Mouse (Mus musculus) gastrocnemius, postnatal 4 days (tissue): Measurements from ENCODE around the gene Wnk2. TPM values are rescaled to one million over a fixed set of nuclear protein-coding genes. Genes with fewer than 3 reads are reported as not detected.

Experiments
- DNase-seq, 2 experiments: peaks; one replicate each; pipeline ENCODE4 v3.0.0; 2021 to 2022; ENCODE audit warnings: low spot score in 2 of 2, mixed read lengths in 2 of 2
- long read RNA-seq, 2 experiments: library from polyadenylated mRNA; stranded (forward); transcript quantifications; one replicate each; pipeline ENCODE4 v2.0.0; 2021
- total RNA-seq, 2 experiments: library from RNA; stranded (reverse); gene quantifications; 2 replicates each; pipeline ENCODE4 v1.2.3; 2021

Wnk2 gene
- total RNA-seq = 10 to 100 TPM; 53.8 to 57.2 TPM
- long read RNA-seq, experiment 1, full-length matches to known transcripts = 4 of 32 reads
- long read RNA-seq, experiment 1, partial matches to known transcripts = 17 of 32 reads
- long read RNA-seq, experiment 1, other reads (novel, unspliced or antisense) = 11 of 32 reads
- long read RNA-seq, experiment 2, full-length matches to known transcripts = 5 of 50 reads
- long read RNA-seq, experiment 2, partial matches to known transcripts = 31 of 50 reads
- long read RNA-seq, experiment 2, other reads (novel, unspliced or antisense) = 14 of 50 reads

DNA sequence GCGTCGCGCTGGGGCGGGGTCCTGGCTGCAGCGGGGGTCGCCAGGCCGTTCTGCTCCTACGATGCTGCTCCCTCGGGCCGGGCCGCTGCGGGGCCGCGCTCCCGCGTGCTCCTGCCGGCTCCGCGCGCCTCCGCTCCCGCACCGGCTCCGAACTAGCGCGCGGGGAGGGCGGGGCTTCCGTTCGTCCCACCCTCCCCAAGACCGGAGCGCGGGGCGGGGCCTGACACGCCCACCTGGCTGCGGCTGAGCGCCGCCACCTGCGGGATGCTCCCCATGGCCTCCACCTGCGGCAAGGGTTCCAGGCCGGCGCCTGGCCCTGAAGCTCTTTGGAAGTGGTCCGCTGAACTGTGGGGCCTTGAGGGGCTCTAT lies at the start of gene Wnk2:
Wnk2 (minus strand) TSS at position 157 of the 369 bp plus-strand sequence.
- peak in 1 of 2 experiments; percentile 46 for DNase-seq

DNA sequence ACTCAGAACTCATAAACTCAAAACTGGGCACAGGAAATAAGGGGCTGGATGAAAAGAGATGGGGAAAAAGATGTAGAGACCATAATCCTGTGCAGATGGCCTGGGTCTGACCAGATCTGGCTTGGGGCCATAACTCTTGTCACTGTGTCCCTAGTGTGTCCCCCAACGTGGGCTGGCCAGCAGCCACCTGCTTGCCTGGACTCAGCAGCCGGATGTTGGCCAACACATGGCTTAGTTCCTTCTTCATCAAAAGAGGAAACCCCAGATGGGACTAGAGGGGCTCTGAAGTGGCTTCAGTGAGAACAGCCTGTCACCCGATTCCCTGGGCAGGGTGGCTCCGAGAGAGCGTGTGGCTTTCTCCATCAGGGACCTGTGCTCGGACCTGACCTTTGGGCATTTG lies 49.0 kb upstream of the Wnk2 start:
- DNase-seq = no peak

DNA sequence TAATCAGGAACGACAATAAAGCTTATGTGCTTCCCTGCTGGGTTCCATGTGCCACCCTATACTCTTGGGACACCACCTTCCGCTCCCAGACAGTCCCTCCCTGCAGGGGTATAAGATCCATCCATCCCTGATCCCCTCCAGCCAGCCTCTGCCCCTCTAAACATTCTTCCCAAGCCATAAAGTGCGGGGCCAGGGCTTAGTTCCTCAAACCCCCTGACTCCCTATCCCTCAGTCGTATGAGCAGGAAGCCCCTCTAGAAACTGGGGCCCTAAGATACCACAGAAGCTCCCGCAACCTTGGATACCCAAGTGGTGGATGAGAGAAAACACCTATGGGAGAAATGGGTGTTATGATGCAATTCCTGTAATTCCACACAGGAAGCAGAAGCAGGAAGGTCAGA lies 48.4 kb upstream of the Wnk2 start:
- no peak for DNase-seq

DNA sequence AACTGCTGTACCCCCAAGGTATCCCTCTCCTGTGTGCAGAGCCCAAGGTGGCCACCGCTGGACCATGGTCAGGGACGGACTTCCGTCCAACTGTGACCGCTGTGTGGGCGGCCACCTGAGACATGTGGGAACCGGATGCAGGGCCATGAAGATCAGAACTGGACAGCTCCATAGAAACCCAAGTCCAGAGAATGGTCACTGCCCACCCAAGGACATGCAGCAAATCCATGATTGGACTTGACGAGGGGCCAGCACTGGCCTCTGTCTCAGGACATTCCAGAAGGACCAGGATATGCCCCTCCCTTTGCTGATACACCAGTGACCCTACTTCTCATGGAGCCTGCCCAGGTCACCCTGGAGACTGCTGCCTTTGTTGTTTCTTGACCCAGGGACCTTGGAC lies 47.8 kb upstream of the Wnk2 start:
- no peak for DNase-seq

DNA sequence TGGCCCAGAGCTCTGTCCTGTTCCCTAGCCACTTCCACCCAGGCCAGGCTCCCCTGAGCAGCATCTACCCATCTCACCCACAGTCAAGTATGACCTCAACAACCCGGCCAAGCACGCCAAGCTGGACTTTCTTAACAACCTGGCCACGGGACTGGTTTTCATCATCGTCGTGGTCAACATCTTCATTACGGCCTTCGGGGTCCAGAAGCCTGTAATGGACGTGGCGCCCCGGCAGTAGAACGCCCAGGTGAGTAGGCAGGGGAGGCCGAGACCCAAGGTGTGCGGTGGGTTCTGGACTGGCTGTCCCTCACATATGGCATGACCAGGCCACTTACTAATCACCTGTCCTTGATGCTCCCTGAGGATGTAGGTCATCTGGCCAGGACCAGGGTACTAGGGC lies 47.0 kb upstream of the Wnk2 start:
- DNase-seq = no peak

DNA sequence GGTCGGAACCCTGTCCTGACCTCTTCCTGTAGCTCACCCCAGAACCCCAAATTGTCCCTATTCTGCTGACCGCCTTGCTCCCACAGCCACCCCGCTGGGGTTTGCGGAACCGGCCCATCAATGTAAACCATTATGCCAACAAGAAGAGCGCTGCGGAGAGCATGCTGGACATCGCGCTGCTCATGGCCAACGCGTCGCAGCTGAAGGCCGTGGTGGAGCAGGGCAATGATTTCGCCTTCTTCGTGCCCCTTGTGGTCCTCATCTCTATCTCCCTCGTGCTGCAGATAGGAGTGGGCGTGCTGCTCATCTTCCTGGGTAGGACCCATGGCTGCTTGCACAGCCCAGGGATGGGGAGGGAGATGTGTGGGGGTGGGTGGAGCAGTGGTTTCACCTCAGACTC lies 45.8 kb upstream of the Wnk2 start:
- no peak for DNase-seq

DNA sequence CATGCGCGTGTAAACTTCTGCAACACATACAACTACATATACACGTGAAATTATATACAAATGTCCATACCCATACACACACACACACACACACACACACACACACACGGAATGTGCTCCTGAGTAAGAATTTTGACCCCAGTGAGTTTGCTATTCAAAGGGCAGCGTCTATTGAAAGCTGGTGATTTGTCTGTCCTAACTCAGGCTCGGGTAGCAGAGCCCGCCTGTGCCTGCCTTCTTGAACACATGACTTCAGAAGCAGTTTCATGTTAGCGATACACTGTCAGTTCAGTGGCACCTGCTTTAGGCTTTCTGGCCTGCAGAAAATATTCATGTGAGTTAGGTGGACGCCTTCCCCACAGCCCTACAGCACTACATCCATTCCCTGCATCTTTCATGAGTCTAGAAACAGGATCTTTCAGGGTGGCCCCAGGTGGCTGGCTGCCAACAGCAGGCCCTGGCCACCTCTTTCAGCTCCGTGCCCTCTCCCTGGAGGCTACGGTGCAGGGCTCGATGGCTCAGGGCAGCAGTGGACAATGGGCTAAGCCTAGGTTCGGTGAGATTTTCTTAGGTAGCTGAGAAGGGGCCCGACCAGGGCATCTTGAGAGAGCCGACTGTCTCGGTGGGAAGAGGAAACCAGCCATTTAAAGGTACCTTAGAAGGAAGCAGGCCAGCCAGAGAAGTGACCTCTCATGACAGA lies 44.5 kb upstream of the Wnk2 start:
- DNase-seq = no peak

DNA sequence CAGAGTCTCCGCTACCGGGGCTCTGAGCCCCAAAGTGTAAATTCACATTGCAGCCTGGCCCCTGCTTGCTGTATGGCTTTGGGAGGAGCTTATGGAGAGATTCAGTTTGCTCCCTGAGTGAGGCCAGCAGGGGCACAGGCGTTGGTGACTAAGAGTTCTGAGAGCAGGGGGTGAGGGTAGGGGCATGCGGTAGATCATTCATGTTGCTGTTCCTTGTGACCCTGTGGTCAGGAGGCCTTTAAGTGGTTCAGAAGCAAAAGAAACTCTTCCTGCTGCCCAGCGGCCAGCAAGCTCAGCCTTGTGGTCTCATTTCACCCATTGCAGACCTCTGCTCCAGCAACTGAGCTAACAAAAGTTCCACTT lies 43.8 kb upstream of the Wnk2 start:
- DNase-seq = no peak

DNA sequence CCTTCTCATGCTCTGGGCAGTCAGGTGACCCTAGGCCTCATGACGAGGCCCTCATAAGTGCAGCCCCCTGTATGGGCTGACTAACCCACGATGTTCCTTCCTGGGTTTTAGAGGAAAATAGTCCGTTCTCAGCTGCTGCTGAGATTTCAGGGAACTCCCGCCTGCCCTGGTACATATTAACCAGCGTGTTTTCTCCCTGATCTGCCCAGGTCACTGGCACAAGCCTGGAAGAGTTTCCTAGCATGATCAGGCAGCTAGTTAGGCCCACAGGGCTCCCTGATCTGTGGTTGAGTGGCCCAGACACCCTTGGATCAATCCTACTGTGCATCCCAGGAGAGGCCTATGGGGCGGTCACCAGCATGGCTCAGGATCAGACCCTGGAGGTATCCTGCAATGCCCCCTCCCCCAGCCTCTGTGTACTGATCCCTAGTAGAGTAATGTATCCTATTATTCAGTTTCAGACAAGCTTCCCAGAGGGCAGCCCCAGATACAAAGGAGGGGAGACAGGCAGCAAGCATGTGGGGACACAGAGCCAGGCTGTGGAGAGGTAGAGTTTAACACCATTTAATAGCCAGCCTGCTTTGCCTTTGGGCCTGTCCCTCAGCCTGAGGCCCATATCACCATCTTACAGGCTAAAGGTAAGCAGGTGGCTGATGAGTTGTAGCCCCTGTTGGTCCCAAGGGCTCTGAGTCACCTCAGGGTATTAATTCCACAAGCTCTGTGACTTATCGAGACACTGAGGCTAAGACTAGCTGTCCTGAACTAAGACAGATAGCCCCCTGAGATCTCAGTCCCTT lies 43.3 kb upstream of the Wnk2 start:
- DNase-seq = no peak

DNA sequence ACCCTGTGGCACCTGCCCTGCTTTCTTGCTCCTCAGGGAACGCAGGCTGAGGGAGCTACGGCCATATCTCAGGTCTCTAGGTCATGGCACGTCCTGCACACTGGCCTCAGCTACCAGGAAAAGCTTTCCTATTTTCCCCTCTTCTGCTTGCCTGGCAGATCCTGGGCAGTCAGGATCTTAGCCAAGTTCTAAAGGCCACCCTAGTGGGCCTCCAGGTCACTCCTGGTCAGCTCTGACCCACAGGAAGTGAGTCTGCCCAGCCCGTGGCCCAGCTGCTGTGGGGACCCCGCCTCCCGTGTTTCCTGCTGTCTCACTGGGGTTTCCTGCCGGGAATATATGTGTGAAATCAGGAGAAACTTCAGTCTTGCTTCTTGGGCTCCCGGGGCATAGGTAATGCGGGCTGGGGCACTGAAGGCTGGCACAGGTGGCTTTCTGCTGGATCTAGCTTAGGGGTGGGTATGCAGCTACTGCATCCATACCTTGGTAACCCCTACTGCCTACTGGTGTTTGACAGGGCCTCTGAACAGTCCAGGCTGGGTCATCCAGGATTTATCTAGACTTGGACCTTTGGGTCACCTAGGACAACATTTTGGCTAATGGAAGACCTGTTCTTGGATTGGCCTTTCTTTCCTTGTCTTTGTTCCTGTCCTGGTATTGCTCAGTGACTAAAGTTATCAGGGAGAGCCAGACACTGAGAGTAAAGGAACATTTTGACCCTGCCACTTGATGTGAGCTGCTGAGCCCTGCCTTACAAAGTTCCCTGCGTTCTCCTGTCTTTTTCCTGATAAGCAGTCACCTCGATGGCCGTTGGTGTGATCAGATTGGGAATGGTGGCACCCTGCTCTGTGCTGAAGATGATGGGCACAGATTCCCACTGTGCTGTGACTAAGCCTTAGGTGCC lies 42.4 kb upstream of the Wnk2 start:
- DNase-seq = no peak

DNA sequence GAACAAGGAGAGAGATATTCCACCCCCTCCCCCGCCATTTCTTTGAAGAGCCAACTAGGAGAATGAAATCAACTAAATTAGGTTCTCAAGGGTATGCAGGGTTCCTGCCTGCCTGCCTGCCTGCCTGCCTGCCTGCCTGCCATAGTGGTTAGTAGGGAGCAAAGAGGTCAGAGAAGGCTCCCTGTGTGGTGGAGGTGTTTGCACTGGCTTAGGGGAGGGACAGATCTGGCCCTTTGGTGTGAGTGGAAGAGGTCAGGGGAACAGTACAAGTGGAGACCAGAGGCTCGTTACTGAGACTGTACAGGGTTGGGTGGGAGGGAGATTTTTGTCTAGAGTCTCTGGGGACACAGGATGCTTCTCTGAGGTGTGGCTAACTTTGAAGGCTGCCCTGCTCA lies 41.1 kb upstream of the Wnk2 start:
- DNase-seq = no peak

DNA sequence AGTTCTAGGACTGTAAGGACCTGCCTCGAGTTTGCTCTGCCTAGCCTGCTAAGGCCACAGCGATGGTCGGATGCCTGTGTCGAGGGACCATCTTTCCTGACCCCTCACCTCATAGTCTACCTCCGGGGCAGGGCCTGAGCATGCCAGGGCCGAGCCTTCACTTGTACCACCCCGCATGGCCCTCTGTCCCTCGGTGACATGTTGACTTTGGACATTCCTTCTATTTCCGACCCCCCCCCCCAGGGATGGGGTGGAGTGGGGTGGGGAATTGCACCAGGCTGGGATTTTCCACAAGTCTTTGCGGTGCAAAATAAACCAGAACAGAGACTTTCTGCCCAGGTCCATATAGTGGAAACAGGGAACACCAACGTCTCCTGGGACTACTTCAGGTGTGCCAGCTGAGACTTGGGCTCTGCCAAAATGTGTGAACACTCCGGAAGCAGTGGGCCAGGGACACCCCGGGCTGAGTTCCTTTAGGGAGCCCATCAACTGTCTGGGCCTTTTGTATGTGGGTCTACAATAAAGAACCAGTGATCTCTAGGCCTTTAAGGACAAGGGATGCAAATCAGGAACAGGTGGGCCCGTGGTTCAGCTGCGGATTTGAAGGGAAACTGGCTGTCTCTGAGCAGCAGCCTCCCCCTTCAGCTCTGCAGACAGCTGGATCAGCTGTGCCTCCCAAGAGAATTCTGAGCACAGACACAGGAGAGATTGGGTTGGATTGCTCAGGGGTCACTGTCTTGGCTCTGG lies 40.6 kb upstream of the Wnk2 start:
- DNase-seq = no peak

DNA sequence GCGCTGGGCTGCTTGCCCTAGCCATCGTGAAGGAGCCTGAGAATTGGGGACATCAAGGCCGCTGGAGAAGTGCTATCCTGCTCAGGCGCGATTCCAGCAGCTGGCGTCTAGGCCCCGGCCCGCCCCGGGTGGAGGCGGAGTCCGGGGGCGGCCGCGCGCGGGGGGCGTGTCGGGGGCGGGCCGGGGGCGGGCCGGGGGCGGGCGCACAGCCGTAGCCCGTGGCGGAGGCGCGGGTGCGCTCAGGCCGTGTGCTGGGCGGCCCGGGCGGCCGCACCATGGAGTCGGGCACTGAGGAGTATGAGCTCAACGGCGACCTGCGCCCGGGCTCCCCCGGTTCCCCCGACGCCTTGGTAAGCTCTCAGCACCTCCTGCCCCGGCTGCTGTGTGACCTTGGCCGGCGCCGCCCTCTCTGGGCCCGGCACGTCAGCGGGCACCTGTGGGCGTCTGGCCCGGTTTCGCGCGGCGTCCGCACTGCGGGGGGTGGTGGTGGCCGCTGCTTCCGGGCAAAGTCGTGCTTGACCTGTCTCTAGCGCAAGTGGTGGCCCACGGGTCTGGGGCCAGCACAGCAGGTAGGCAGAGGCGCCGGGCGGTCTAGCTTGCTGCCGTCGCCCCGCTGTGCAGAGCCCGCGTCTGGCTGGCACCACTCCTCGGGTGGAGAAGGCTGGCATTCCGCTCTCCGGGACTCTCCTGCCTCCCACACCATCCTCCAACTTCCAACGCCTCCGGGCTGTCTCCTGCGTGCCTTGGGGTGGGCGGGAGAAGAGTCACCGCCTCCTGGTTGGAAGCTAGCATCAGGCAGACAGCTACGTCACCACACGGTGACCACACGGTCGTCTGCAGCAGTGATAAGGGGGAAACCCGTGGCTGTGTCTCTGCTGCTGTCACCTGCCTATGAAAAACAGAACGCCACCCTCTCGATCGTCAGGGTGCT lies 39.7 kb upstream of the Wnk2 start, which contains the start of gene Ninj1:
Ninj1 (plus strand) TSS at position 198 of the 931 bp plus-strand sequence.
- peak; percentile 88 to 90 for DNase-seq

DNA sequence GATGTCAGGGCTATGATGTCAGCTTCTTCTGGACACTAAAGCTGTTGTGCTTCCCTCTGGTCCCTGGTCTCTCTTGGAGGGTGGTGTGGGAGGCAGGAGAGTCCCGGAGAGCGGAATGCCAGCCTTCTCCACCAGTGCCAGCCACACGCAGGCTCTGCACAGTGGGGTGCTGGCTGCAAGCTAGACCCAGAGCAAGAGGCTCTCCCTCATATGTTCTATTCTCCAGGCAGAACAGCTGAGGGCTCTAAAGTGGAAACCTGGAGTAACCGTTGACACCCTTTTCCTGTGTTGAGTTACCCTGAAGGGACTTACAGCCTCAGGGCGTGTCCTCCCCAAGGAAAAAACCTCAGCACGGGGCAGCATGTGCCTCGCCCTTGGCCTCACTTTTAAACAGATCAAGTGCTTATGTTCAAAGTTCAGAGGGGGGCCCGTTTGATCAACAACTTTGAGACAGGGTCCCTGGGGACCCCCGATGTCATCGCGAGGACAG lies 39.0 kb upstream of the Wnk2 start:
- no peak for DNase-seq

DNA sequence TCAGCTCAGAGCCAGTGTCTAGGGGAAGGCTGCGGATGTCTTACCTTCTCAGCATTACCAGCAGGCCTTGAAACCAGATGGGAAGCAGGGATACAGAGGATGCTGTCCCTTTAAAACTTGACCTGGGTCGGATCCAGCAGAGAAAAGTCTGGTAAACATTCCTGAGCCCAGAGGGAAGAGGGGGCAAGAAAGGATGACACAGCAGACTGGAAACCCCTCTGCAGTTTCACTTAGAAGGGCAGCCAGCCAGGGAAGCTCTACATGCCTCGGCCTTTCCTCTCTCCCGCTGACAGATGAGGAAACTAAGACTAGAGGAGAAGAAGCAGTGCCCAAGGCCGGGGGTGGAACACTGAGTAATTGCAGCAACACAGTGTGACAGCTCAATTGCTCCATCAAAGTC lies 35.8 kb upstream of the Wnk2 start:
- DNase-seq = no peak

DNA sequence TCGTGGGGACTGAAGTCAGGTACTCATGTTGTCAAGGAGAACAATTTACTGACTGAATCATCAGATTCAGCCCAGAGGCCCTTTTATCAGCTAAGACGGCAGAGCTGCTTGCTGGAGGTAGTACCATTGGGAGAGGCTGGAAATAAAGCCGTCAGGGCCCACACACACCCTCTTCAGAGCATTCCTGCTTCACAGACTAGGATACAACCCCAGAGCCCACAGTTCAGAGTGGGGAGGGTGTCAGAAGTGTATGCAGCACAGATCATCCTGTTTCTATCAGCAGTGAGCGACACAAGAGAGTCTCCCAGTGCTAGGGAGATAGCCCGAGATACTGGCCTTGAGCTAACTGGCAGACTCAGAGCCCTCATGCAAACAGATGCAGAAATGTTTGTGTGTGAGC lies 35.3 kb upstream of the Wnk2 start:
- DNase-seq = no peak

DNA sequence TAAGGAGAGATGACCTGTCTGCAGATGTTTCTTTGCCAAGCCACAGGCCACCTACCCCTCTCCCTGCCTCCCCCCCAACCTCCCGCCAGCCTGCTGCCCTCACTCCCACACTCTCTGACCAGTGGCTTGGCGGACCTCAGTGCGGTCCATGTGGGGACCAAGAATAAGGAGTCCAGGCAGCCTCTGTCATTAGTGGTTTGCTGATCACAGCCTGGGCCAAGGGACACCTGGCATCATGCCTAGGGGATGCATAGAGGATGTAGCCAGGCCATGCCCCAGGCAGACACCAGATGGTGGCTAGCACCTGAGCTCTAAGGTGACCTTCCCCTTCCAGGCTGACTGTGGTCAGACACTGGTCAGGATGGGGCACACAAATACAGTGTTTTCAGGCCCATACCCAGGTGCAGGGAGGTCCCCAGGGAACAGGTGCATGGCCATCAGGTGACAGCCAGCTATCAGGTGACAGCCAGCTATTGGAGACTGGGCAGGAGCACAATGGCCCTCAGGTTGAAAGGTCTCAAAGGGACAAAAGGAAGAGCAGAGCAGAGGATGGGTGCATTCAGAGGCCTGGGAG lies 33.7 kb upstream of the Wnk2 start:
- no peak for DNase-seq

DNA sequence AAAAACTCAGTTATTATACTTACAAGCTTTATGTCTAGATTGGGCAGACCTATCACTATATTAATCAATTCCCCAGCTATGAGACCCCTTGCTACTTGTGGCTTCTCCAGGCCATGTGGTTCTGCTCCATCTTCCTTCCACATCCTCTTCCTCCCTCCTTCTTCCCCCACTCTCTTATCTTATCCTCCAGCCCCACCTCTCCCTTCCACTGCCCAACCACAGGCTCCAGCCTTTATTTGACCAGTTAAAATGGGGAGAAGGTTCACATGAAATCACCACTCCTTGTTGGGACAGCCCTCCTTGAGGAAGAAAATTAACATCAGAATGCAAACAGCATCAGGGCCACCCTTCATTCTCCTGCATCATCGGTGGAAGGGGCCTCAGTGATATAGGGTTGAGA lies 32.9 kb upstream of the Wnk2 start:
- no peak for DNase-seq

DNA sequence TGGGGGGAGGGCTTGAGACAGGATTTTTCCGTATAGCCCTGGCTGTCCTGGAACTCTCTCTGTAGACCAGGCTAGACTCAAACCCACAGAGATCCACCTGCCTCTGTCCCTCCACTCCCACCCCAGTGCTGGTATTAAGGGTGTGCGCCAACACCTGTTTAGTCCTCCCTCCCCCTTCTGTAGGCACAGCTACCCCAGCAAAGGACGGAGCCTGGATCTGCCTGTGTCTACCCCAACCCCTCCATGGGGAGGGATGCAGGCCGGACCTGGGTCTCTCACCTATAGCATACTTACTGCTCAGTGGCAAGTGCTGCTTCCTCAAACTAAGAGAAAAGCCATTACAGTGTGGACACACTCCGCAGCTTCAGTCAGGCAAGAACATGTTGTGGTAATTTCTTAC lies 32.5 kb upstream of the Wnk2 start:
- DNase-seq = no peak
